Mouse (Mus musculus) liver, postnatal 0 days (tissue): Measurements from ENCODE around the gene Prkcq.

Experiments
- CTCF ChIP-seq: sonication (generic); IDR thresholded peaks from 2 replicates; pipeline ENCODE4 v1.5.1; 2016; ENCODE audit warnings: antibody characterized with exemption, low read depth
- EP300 ChIP-seq: IDR thresholded peaks from 2 replicates; pipeline ENCODE4 v1.6.1; 2016; ENCODE audit warnings: antibody characterized with exemption, low read depth, mild to moderate bottlenecking

DNA sequence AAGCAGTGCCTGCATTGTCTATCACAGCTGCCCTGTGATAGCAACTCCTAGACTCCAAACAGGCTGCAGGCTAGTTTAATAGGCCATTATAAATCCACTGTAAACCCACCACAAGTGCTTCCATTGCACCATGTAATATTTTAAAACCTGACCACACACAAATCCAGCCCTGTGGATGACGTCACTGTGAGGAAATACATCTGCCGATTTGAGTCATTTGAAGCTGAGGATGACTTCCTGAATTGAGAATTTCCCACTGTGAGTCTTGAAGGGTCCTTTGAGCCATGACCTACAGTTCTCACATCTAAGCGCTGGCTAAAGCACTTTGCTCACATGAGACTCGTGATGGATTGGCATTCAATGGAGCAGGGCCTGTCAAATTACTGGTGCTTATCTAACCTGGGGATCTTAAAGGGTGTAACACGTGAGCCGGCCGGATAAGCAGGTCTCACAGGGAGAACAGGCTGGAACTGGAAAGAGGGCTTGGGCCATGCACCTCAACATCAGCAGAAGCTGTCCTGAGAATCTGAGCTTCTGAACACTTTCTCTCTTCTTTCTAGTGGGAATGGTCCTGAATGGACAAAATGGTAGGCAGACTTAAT, 40.2 kb downstream of the Prkcq start:
- no peak for TF ChIP-seq EP300
- TF ChIP-seq CTCF = no peak
